Comparison of ENCODE assay signal across 8 mouse cellular contexts in genomic region chr15:81466738-81467113, GRCm38 (mm10). TPM values are rescaled to one million over a fixed set of nuclear protein-coding genes. Genes with fewer than 3 reads are reported as not detected.
DNase-seq lines count a peak whose midpoint lies in the region; ATAC-seq and TF ChIP-seq lines count a peak whose summit lies in the region.

No protein-coding gene starts in this region.

- H3K27me3 ChIP-seq in embryonic facial prominence, embryonic 12.5 days = no peaks in the 10 kb centered on the region
- H3K27me3 ChIP-seq in intestine, embryonic 16.5 days (replicated peaks; ENCODE audit: control insufficient read depth, insufficient read depth, low read length) = no peaks in the 10 kb centered on the region
- H3K27me3 ChIP-seq in neural tube, embryonic 12.5 days (replicated peaks) = no peaks in the 10 kb centered on the region

- under 1% methylated on average over 15 of the region's 15 CpGs for WGBS in embryonic facial prominence, embryonic 12.5 days
- WGBS in intestine, embryonic 16.5 days = under 1% methylated on average over 15 of the region's 15 CpGs
- under 1% methylated on average over 15 of the region's 15 CpGs for WGBS in neural tube, embryonic 12.5 days

- TF ChIP-seq CTCF in left cerebral cortex, adult 2 months (IDR thresholded peaks at IDR 0.05) = no peak

- peaks cover 5% of the 10 kb centered on the region for H3K9me3 ChIP-seq in embryonic facial prominence, embryonic 12.5 days
- H3K9me3 ChIP-seq in intestine, embryonic 16.5 days (ENCODE audit: control insufficient read depth, low read length) = peaks cover 4% of the 10 kb centered on the region; the same call in 1 of the 2 replicates
- peaks cover 6% of the 10 kb centered on the region for H3K9me3 ChIP-seq in neural tube, embryonic 12.5 days

- H3K4me2 ChIP-seq in embryonic facial prominence, embryonic 12.5 days (replicated peaks) = peak overlapping the region; percentile 59
- peak overlapping the region; percentile 78 for H3K4me2 ChIP-seq in intestine, embryonic 16.5 days (ENCODE audit: low read depth, low read length)
- H3K4me2 ChIP-seq in neural tube, embryonic 12.5 days (replicated peaks) = peak overlapping the region; percentile 69

- peak overlapping the region; percentile 70 for H3K9ac ChIP-seq in embryonic facial prominence, embryonic 12.5 days
- H3K9ac ChIP-seq in intestine, embryonic 16.5 days (ENCODE audit: low read depth, low read length) = peak overlapping the region; percentile 73
- H3K9ac ChIP-seq in neural tube, embryonic 12.5 days = peak overlapping the region; percentile 74

- ATAC-seq in embryonic facial prominence, embryonic 12.5 days (ENCODE audit: insufficient number of reproducible peaks, insufficient read depth, low FRiP score, low TSS enrichment) = no peak
- ATAC-seq in intestine, embryonic 16.5 days = peak; percentile 64
- no peak for ATAC-seq in neural tube, embryonic 12.5 days (ENCODE audit: low FRiP score, low read depth)

- DNase-seq in left cerebral cortex, adult 2 months (ENCODE audit: extremely low spot score in 1 of 2, low spot score in 2 of 2) = no peak
- no peak for DNase-seq in left cerebral cortex, adult 8-10 months (ENCODE audit: low spot score in 2 of 2)
- no peak for DNase-seq in urinary bladder, adult 2 months (ENCODE audit: low spot score)
- DNase-seq in layer of hippocampus, adult 8-10 months (ENCODE audit: low spot score in 2 of 2) = no peak
- DNase-seq in urinary bladder, postnatal 25 days (ENCODE audit: low spot score) = no peak

- peak overlapping the region; percentile 94 for H3K27ac ChIP-seq in left cerebral cortex, adult 2 months
- peak overlapping the region; percentile 89 for H3K27ac ChIP-seq in embryonic facial prominence, embryonic 12.5 days
- peak overlapping the region; percentile 75 for H3K27ac ChIP-seq in intestine, embryonic 16.5 days (ENCODE audit: low read length)
- peak overlapping the region; percentile 82 for H3K27ac ChIP-seq in neural tube, embryonic 12.5 days

- peaks cover 30% of the 10 kb centered on the region for H3K36me3 ChIP-seq in embryonic facial prominence, embryonic 12.5 days
- peaks cover 3% of the 10 kb centered on the region; the same call in 1 of the 2 replicates for H3K36me3 ChIP-seq in intestine, embryonic 16.5 days (ENCODE audit: control insufficient read depth, insufficient read depth, low read length)
- H3K36me3 ChIP-seq in neural tube, embryonic 12.5 days = peaks cover 28% of the 10 kb centered on the region; the same call in 1 of the 2 replicates

- H3K4me1 ChIP-seq in embryonic facial prominence, embryonic 12.5 days = peaks cover 3% of the 10 kb centered on the region; the same call in 1 of the 2 replicates
- peaks cover 14% of the 10 kb centered on the region for H3K4me1 ChIP-seq in intestine, embryonic 16.5 days (ENCODE audit: control insufficient read depth, insufficient read depth, low read length)
- H3K4me1 ChIP-seq in neural tube, embryonic 12.5 days = peaks cover 12% of the 10 kb centered on the region

- peak overlapping the region; percentile 78 for H3K4me3 ChIP-seq in left cerebral cortex, adult 2 months
- peak overlapping the region; percentile 59 for H3K4me3 ChIP-seq in embryonic facial prominence, embryonic 12.5 days
- H3K4me3 ChIP-seq in intestine, embryonic 16.5 days (ENCODE audit: low read length) = peak overlapping the region; percentile 76
- H3K4me3 ChIP-seq in neural tube, embryonic 12.5 days = peak overlapping the region; percentile 59

- intact Hi-C loops in left cerebral cortex, adult 2 months (cut with DNase I) = loop anchor here (1.0 to 5.0 kb wide), 2 partner anchors 119 to 141 kb away; partner anchors contain the start of gene Ep300

RNA-seq across cellular contexts. Expression of gene Rbx1, which starts 0.6 kb away (rescaled TPM):
- total RNA-seq in left cerebral cortex, adult 2 months (2021) = 100 to 1,000 TPM; 126 to 153 TPM
- 100 to 1,000 TPM; 125 to 142 (median 132) TPM for total RNA-seq in left cerebral cortex, adult 8-10 months (2022)
- polyA plus RNA-seq in embryonic facial prominence, embryonic 12.5 days (2016; fragmentation: Nextera tagmentation; extraction: Ambion mirVana) = 507 and 513 TPM in 2 replicates
- 378 and 400 TPM in 2 replicates for polyA plus RNA-seq in intestine, embryonic 16.5 days (2015; fragmentation: Nextera tagmentation; extraction: Ambion mirVana)
- 477 and 510 TPM in 2 replicates for polyA plus RNA-seq in neural tube, embryonic 12.5 days (2016; fragmentation: Nextera tagmentation; extraction: Ambion mirVana)
- polyA plus RNA-seq in urinary bladder, adult 2 months (2012; rRNA removed) = 152 and 157 TPM in 2 replicates
- 100 to 1,000 TPM; 129 to 138 (median 132) TPM for total RNA-seq in layer of hippocampus, adult 8-10 months (2022)

RNA-seq across cellular contexts. Expression of gene Dnajb7, which starts 58.6 kb away (rescaled TPM):
- total RNA-seq in left cerebral cortex, adult 2 months (2021) = not detected
- total RNA-seq in left cerebral cortex, adult 8-10 months (2022) = not detected
- 2.8 and 3.2 TPM in 2 replicates for polyA plus RNA-seq in embryonic facial prominence, embryonic 12.5 days (2016; fragmentation: Nextera tagmentation; extraction: Ambion mirVana)
- 1.2 and 1.6 TPM in 2 replicates for polyA plus RNA-seq in intestine, embryonic 16.5 days (2015; fragmentation: Nextera tagmentation; extraction: Ambion mirVana)
- 1.9 and 2.0 TPM in 2 replicates for polyA plus RNA-seq in neural tube, embryonic 12.5 days (2016; fragmentation: Nextera tagmentation; extraction: Ambion mirVana)
- 0.04 TPM in 1 of 2 replicates, not detected in the other for polyA plus RNA-seq in urinary bladder, adult 2 months (2012; rRNA removed)
- total RNA-seq in layer of hippocampus, adult 8-10 months (2022) = not detected
